Mouse (Mus musculus) midbrain, embryonic 16.5 days (tissue): ENCODE results near the gene Nfu1. TPM values are rescaled to one million over a fixed set of nuclear protein-coding genes. Genes with fewer than 3 reads are reported as not detected.
"Not testable (repeated sequence)": the region's sequence is repeated elsewhere in the genome, so short reads cannot be mapped to it uniquely, and the experiment has no call there.

Experiments
- ATAC-seq: fragments of 200-750 bp; cut with Nextera tagmentation; 2 replicates; pipeline ENCODE4 v1.8.0; 2017; ENCODE audit warnings: moderate TSS enrichment
- H3K27ac ChIP-seq: fragments of 300-500 bp; sonication (generic); 2 replicates; pipeline ENCODE4 v1.5.1; 2014; ENCODE audit warnings: mild to moderate bottlenecking, low read length, mixed read lengths
- H3K27me3 ChIP-seq: fragments of 300-500 bp; sonication (generic); 2 replicates; pipeline ENCODE4 v1.6.1; 2014; ENCODE audit warnings: low read depth, low read length, mixed read lengths; ENCODE audit not compliant: control insufficient read depth, insufficient read depth
- H3K36me3 ChIP-seq: fragments of 300-500 bp; sonication (generic); 2 replicates; pipeline ENCODE4 v1.6.1; 2014; ENCODE audit warnings: mild to moderate bottlenecking, low read length, moderate library complexity, mixed read lengths; ENCODE audit not compliant: control insufficient read depth, insufficient read depth
- H3K4me1 ChIP-seq: fragments of 300-500 bp; sonication (generic); 2 replicates; pipeline ENCODE4 v1.6.1; 2014; ENCODE audit warnings: mild to moderate bottlenecking, low read length, mixed read lengths; ENCODE audit not compliant: control insufficient read depth, insufficient read depth
- H3K4me2 ChIP-seq: fragments of 300-500 bp; sonication (generic); 2 replicates; pipeline ENCODE4 v1.6.1; 2014; ENCODE audit warnings: mild to moderate bottlenecking, low read length, mixed read lengths
- H3K4me3 ChIP-seq: fragments of 300-500 bp; sonication (generic); 2 replicates; pipeline ENCODE4 v1.5.1; 2014; ENCODE audit warnings: low read depth, mild to moderate bottlenecking, low read length, moderate library complexity, mixed read lengths
- H3K9ac ChIP-seq: fragments of 300-500 bp; sonication (generic); 2 replicates; pipeline ENCODE4 v1.6.1; 2014; ENCODE audit warnings: low read depth, low read length, mixed read lengths
- H3K9me3 ChIP-seq: fragments of 300-500 bp; sonication (generic); replicated peaks from 2 replicates; pipeline ENCODE4 v1.6.1; 2014; ENCODE audit warnings: mild to moderate bottlenecking, low read length, mixed read lengths; ENCODE audit not compliant: control insufficient read depth, poor library complexity, severe bottlenecking
- WGBS: fragments of 180-500 bp; shearing (Covaris S2); extraction: QIAGEN DNeasy Blood & Tissue Kit; methylation state at CpG from one replicate; pipeline ENCODE4 v1.1.7; 2014; 5-methylcytosine and 5-hydroxymethylcytosine counted together
- polyA plus RNA-seq: library from polyadenylated mRNA; unstranded; fragments of >200 nt; fragmentation: Nextera tagmentation; extraction: Ambion mirVana; gene quantifications from 2 replicates; pipeline ENCODE4 v1.2.1, GENCODE M21; 2015

The Nfu1 gene
- polyA plus RNA-seq, 1 experiment from 2014 or later, result 148 TPM

DNA sequence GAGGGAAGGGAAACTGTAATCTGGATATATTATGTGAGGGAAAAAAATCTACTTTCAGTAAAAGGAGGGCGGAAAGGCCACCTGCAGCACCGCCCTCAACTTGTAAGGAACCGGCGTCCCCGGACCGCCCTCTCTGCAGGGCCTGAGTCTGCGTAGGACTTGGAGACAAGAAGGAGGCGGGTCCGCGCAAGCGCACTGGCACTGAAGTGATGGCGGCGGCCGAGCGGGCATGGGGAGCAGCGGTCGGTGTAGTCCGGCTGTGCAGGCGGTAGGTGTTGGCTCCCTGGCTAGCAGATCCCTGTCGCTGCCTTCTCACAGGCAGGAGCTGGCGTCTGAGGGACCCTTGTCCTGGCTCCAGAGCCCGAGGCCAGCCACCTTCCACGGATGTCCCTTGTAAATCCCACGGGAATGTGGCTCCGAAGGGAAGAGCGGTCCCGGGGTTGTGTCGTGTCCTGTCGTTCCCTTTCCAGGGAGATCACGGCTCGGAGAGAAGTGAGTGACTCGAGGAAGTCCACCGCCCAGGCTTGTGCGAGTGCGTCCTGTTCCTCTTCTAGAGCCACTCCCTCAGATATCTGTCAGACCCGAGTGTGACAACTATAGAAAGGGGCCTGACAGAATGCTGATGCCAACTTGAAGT lies 774 bp downstream of the Nfu1 start:
- Histone ChIP-seq H3K4me2 (peak overlapping the region; percentile 60), H3K27ac (peak overlapping the region; percentile 91), H3K9ac (peak overlapping the region; percentile 99), H3K9me3 (no peaks in the 10 kb centered on the region), H3K36me3 (no peaks in the 10 kb centered on the region), H3K4me3 (peak overlapping the region; percentile 91), H3K4me1 (peaks cover 10% of the 10 kb centered on the region), H3K27me3 (no peaks in the 10 kb centered on the region)
- peak; percentile 98 for ATAC-seq
- under 1% methylated on average over 36 of the region's 36 CpGs for WGBS

DNA sequence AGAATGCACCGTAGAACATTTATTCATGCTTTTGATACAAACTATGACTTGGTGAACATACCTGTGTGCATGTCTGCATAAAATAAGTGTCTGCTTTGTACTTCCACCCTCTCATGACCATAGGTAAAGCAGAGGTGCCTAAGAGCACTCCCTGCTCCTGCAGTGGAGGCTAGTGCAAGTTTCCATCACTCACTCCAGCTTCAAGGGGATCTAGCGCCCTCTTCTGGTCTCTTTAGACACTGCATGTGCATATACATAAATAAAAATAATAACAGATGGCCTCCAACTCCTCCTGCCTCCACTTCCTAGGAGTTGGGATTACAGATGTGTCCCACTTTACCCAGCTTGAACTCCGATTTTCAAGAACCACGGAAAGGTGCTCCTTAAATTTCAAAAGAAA lies 7.9 kb downstream of the Nfu1 start:
- 70% methylated on average over 4 of the region's 4 CpGs for WGBS
- no peak for ATAC-seq
- Histone ChIP-seq H3K36me3 (peaks cover 35% of the 10 kb centered on the region), H3K27ac (no peak overlapping the region), H3K4me1 (no peaks in the 10 kb centered on the region; the same call in 1 of the 2 replicates), H3K9me3 (0 out of 2 replicates have a peak, but pooled peaks cover 3% of the 10 kb centered on the region), H3K4me3 (no peak overlapping the region), H3K4me2 (no peak overlapping the region), H3K9ac (no peak overlapping the region), H3K27me3 (no peaks in the 10 kb centered on the region)

DNA sequence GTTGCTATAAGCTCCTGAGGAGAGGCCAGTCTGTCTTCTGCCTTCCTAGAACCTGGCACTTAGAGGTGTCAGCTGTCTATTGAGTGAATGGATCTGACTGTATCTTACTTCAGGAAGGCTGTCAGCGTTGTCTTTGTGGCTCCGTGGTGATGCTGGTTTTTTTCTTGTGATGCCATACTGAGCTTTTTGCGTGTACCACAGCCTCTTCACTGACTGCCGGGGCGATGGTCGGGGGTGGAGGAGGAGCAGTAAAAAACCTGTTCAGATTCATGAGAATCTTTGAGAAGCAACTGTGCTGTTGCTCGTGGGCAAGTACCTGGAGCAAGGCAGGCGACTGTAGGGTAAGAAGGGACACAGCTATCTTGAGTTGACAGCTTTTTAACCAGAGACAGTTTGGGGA lies 9.8 kb downstream of the Nfu1 start:
- 93% methylated on average over 8 of the region's 8 CpGs for WGBS
- ATAC-seq, result no peak
- no peak overlapping the region for H3K4me2 ChIP-seq
- no peak overlapping the region for H3K9ac ChIP-seq
- H3K36me3 ChIP-seq, result peaks cover 42% of the 10 kb centered on the region
- no peak overlapping the region for H3K4me3 ChIP-seq
- H3K9me3 ChIP-seq, result 0 out of 2 replicates have a peak, but pooled peaks cover 3% of the 10 kb centered on the region
- no peak overlapping the region for H3K27ac ChIP-seq
- no peaks in the 10 kb centered on the region for H3K27me3 ChIP-seq
- H3K4me1 ChIP-seq, result no peaks in the 10 kb centered on the region

DNA sequence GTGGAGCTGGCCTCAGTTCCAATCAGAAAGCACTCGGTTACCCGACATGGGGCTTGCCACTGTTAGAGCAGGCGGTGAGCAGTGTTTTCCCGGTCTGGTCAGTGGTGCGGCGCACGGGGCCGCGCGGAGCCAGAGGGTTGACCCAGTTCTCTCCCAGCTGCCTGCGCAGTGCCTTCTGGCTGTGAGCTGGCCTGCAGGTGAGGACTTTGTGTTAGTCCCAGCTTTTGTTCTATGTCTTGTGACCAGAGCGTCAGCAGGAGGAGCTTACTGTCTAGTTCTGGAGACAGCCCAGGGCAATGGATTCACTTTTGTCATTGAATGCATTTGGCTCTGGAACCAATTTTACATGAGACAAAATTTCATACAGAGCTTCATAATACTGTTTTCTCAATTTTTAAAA lies 12.8 kb downstream of the Nfu1 start:
- Histone ChIP-seq H3K27me3 (no peaks in the 10 kb centered on the region), H3K4me1 (no peaks in the 10 kb centered on the region), H3K27ac (no peak overlapping the region), H3K4me3 (no peak overlapping the region), H3K9ac (no peak overlapping the region), H3K4me2 (no peak overlapping the region), H3K36me3 (peaks cover 49% of the 10 kb centered on the region), H3K9me3 (0 out of 2 replicates have a peak, but pooled peaks cover 3% of the 10 kb centered on the region)
- WGBS, result 98% methylated on average over 12 of the region's 12 CpGs
- ATAC-seq, result no peak

DNA sequence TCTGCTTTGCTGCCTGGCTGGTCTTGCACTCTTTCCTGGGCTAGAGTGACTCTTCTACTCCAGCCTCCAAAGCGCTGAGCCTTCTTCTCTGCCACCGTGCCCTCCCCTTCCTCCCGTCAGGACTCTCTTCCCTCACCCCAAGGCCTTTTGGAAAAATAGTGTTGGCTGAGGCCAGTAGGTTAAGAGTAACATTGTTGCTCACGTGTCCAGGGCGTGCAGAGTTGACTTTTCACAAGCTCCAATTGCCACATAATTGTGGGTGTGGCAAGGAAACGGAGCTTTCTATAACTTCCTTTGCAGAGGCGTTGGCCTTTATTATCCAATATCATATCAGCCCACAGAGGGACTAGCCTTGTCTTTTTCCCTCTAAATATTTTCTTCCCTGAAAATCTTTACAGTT lies 17.9 kb downstream of the Nfu1 start:
- Histone ChIP-seq H3K9ac (no peak overlapping the region), H3K27ac (no peak overlapping the region), H3K27me3 (no peaks in the 10 kb centered on the region), H3K36me3 (peaks cover 16% of the 10 kb centered on the region), H3K9me3 (no peaks in the 10 kb centered on the region), H3K4me1 (no peaks in the 10 kb centered on the region), H3K4me3 (no peak overlapping the region), H3K4me2 (no peak overlapping the region)
- 88% methylated on average over 7 of the region's 7 CpGs for WGBS
- no peak for ATAC-seq

DNA sequence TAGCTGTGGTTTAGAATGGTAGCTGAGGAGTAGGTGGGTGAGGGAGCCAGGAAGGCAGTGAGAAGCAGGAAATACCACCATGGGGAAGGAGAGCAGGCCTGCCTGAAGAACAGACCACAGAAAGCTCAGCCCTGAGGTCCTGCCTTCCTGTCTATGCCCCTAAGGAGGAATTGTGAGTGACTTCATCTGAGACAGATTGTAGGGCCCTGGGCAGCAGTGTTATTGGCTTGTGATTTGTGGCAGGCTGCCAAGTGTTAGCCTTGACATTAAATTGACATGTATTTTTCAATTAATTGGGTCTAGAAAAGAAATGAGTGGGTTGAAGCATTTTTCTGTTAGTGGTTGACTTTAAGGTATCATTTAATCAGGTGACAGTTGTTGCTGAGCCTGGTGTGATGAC lies 19.8 kb downstream of the Nfu1 start:
- H3K27ac ChIP-seq, result no peak overlapping the region

DNA sequence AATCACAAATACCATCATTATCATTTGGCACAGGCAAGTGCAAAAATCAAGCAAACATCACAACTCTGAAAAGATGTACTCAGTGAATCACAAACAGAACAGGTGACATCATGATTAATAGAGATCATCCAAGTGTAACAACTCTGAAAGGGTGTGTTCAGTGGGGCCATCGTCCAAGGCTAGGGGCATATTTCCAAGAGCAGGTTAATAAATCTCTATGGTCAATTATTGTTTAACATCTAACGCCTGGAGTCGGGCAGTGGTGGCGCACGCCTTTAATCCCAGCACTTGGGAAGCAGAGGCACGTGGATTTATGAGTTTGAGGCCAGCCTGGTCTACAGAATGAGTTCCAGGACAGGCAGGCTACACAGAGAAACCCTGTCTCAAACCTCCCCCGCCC lies 22.3 kb downstream of the Nfu1 start:
- WGBS, result 89% methylated on average over 7 of the region's 7 CpGs
- H3K27me3 ChIP-seq, result not testable (repeated sequence)

More for the DNA sequence above, 19.8 kb downstream of the Nfu1 start:
- Histone ChIP-seq H3K9me3 (no peaks in the 10 kb centered on the region), H3K4me3 (no peak overlapping the region), H3K4me2 (no peak overlapping the region), H3K9ac (no peak overlapping the region), H3K27me3 (no peaks in the 10 kb centered on the region), H3K36me3 (peaks cover 10% of the 10 kb centered on the region; the same call in 1 of the 2 replicates), H3K4me1 (no peaks in the 10 kb centered on the region)
- ATAC-seq, result no peak

DNA sequence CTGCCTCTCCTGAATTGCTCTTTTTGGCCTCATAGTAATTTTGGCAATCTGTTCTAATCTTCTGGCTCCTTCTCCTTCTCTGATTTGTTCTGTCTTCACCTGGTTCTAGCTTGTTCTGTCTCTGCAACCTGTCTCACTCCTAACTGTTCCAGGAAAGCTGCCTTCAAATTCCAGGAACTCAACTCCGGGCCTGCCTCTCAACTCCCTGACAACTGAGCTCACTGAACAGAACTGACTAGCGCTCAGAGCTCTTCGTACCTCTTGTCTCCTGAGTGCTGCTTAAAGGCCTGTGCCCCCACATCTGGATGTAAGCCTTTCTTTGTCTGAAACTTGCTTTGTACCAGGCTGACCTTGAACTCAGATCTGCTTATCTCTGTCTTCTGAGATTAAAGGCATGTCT lies 23.4 kb downstream of the Nfu1 start:
- no peaks in the 10 kb centered on the region for H3K27me3 ChIP-seq
- WGBS, result 91% methylated on average over 3 of the region's 3 CpGs
- no peaks in the 10 kb centered on the region for H3K36me3 ChIP-seq
- H3K4me3 ChIP-seq, result no peak overlapping the region
- no peaks in the 10 kb centered on the region for H3K4me1 ChIP-seq
- H3K27ac ChIP-seq, result no peak overlapping the region
- no peak overlapping the region for H3K4me2 ChIP-seq
- no peak for ATAC-seq
- no peaks in the 10 kb centered on the region for H3K9me3 ChIP-seq
- H3K9ac ChIP-seq, result no peak overlapping the region

More for the DNA sequence above, 22.3 kb downstream of the Nfu1 start:
- not testable (repeated sequence) for H3K9me3 ChIP-seq, H3K4me3 ChIP-seq, H3K27ac ChIP-seq, ATAC-seq, H3K4me1 ChIP-seq, H3K9ac ChIP-seq, H3K36me3 ChIP-seq, H3K4me2 ChIP-seq

DNA sequence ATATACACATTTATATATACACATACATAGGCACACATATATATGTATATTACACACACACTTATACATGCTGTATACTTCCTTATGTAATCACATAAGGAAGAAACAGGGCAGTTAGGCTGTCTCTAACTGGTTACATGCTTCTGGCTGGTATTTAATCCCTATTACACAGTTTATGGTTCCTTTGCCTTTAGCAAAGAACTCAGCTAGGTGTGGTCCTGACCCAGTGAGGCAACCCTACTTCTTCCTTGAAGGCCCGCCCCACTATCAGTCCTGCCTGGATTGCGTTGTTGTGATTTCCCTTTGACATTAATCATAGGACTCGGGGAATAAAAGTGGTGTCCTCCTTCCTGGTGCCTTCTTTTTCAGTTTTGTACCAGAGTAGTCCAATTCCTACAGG lies 25.4 kb downstream of the Nfu1 start:
- no peaks in the 10 kb centered on the region for H3K36me3 ChIP-seq
- H3K4me1 ChIP-seq, result no peaks in the 10 kb centered on the region
- H3K9ac ChIP-seq, result no peak overlapping the region
- H3K4me3 ChIP-seq, result no peak overlapping the region
- no peak for ATAC-seq
- no peaks in the 10 kb centered on the region for H3K9me3 ChIP-seq
- no peak overlapping the region for H3K27ac ChIP-seq
- H3K4me2 ChIP-seq, result no peak overlapping the region
- no peaks in the 10 kb centered on the region for H3K27me3 ChIP-seq
- WGBS, result 92% methylated on average over 3 of the region's 3 CpGs
